Mouse (Mus musculus) ES-Bruce4 (cell line): ENCODE measurements around the gene Foxk2.

ENCODE experiments used
- CTCF ChIP-seq: IDR thresholded peaks from one replicate; pipeline ENCODE4 v1.8.1; 2011; ENCODE audit warnings: low read depth, low read length
- EP300 ChIP-seq: IDR thresholded peaks from 2 replicates; pipeline ENCODE4 v1.6.1; 2011; ENCODE audit warnings: low read depth, low read length; ENCODE audit not compliant: insufficient read depth
- POLR2A ChIP-seq: IDR thresholded peaks from one replicate; pipeline ENCODE4 v1.8.1; 2011; ENCODE audit warnings: low read length; ENCODE audit not compliant: insufficient read depth

DNA sequence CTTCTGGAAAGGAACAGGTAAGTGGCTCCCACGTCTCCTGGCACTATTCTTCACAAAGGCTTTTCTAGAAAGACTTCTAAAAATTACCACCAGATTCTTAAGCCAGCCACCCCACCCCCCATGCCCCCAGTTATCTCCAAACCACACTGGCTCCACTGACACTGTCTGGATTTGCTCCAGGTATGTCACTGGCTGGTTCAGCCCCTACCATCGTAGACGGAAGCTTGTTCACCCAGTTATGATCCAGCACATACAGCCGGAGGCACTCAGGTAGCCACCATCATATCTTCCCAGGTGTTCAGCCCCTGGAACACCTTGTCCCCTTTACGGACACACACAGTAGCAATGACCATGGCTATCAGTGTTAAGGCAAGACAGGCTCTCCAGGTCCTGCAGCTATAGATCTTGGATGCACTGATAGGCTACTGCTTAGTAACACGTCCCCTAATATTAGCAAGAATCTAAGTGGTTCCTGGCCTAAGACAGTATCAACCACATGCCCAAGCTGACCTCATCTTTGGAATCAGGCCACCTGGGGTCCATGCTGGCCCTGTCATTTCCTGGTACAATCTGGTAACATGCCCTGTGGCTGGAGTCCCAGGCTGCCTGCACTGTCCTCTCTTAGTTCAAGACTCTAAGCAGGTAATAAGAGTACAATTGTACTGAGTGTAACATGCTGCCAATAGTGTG, 38.3 kb upstream of the Foxk2 start:
- no peak for TF ChIP-seq CTCF
- no peak for TF ChIP-seq EP300
- TF ChIP-seq POLR2A = no peak
